Mouse (Mus musculus): Measurements from ENCODE around the gene Rin1. TPM values are rescaled to one million over a fixed set of nuclear protein-coding genes. Genes with fewer than 3 reads are reported as not detected.

Gene Rin1
- polyA plus RNA-seq, 1 experiment from 2014 or later, result 1.4 TPM

- WGBS, result 37% methylated on average over 5 of the region's 5 CpGs
- H3K36me3 ChIP-seq, result no peaks in the 10 kb centered on the region
- H3K9me3 ChIP-seq (replicated peaks), result no peaks in the 10 kb centered on the region
- peak overlapping the region; percentile 32; the same call in 1 of the 2 replicates for H3K9ac ChIP-seq
- H3K4me3 ChIP-seq, result no peak overlapping the region
- peaks cover 36% of the 10 kb centered on the region for H3K4me1 ChIP-seq
- no peak for ATAC-seq (ENCODE audit: low FRiP score)
- no peak overlapping the region for H3K27ac ChIP-seq
- H3K27me3 ChIP-seq, result peaks cover 7% of the 10 kb centered on the region; the same call in 1 of the 2 replicates
- no peak overlapping the region for H3K4me2 ChIP-seq (replicated peaks)
Observed at GRCm38 (mm10) chr19:5060365-5061330, 10.4 kb downstream of the Rin1 start.

DNA sequence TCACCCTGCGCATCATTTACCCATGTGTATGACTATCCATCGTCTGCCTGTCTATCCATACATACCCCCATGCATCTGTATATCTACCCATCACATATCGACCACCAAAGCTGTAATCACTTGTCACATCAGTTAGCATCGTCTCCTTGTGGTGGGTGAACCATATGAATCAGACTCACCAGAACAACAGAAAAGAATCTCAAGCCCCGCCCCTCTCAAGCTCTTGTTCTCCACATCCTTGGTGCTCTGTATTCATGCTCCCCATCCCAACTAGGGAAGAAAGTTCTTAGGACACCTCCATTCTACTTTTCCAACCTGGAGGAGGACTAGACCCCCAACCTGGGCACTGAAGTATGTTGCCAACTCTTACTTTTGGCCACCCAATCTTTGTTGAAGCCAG is 11.8 kb downstream of the Rin1 start:
- 95% methylated on average over 5 of the region's 5 CpGs for WGBS
- Histone ChIP-seq H3K36me3 (no peaks in the 10 kb centered on the region), H3K4me2 (replicated peaks) (no peak overlapping the region), H3K9ac (no peak overlapping the region), H3K4me1 (peaks cover 38% of the 10 kb centered on the region), H3K4me3 (no peak overlapping the region), H3K9me3 (replicated peaks) (no peaks in the 10 kb centered on the region), H3K27me3 (peaks cover 10% of the 10 kb centered on the region), H3K27ac (no peak overlapping the region)
- no peak for ATAC-seq (ENCODE audit: low FRiP score)

- H3K27ac ChIP-seq, result no peak overlapping the region
- ATAC-seq (ENCODE audit: low FRiP score), result no peak
Observed at GRCm38 (mm10) chr19:5062446-5062845, 12.2 kb downstream of the Rin1 start.

DNA sequence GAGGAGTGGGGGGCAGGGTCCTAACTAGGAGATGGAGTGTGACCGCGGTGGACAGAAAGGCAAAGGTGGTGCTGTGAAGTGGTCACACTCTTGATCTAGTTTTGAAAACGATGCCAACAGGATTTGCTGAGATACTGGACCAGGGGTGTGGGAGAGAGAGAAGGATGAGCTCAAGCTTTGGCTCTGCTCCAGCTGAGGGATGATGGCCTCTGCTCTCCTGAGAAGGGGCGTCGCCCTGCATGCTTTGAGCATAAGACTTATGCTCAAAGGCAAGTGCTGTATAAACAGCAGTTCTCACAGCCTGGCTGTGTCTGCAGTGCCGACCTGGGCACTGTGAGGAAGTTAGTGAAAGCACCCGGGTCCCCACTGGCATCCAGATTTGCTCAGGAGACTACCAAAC is 14.8 kb downstream of the Rin1 start:
- no peaks in the 10 kb centered on the region for H3K9me3 ChIP-seq (replicated peaks)
- H3K9ac ChIP-seq, result no peak overlapping the region
- 72% methylated on average over 7 of the region's 7 CpGs for WGBS
- H3K4me3 ChIP-seq, result no peak overlapping the region
- H3K4me1 ChIP-seq, result peaks cover 48% of the 10 kb centered on the region
- no peak for ATAC-seq (ENCODE audit: low FRiP score)
- H3K27me3 ChIP-seq, result peaks cover 34% of the 10 kb centered on the region
- H3K36me3 ChIP-seq, result no peaks in the 10 kb centered on the region
- no peak overlapping the region for H3K27ac ChIP-seq
- no peak overlapping the region for H3K4me2 ChIP-seq (replicated peaks)

More at GRCm38 (mm10) chr19:5062446-5062845, 12.2 kb downstream of the Rin1 start:
- Histone ChIP-seq H3K9ac (no peak overlapping the region), H3K36me3 (no peaks in the 10 kb centered on the region), H3K27me3 (peaks cover 15% of the 10 kb centered on the region), H3K4me2 (replicated peaks) (no peak overlapping the region), H3K9me3 (replicated peaks) (no peaks in the 10 kb centered on the region), H3K4me1 (peaks cover 42% of the 10 kb centered on the region), H3K4me3 (no peak overlapping the region)
- WGBS, result 74% methylated on average over 6 of the region's 6 CpGs

- Histone ChIP-seq H3K27ac (peak overlapping the region; percentile 6; the same call in 1 of the 2 replicates), H3K4me2 (replicated peaks) (peak overlapping the region; percentile 85), H3K9me3 (replicated peaks) (no peaks in the 10 kb centered on the region), H3K9ac (peak overlapping the region; percentile 47), H3K27me3 (peaks cover 37% of the 10 kb centered on the region), H3K4me1 (peaks cover 56% of the 10 kb centered on the region), H3K36me3 (no peaks in the 10 kb centered on the region), H3K4me3 (peak overlapping the region; percentile 37)
- ATAC-seq (ENCODE audit: low FRiP score), result no peak
- 15% methylated on average over 15 of the region's 15 CpGs for WGBS
Observed at GRCm38 (mm10) chr19:5067040-5067799, 16.9 kb downstream of the Rin1 start.

DNA sequence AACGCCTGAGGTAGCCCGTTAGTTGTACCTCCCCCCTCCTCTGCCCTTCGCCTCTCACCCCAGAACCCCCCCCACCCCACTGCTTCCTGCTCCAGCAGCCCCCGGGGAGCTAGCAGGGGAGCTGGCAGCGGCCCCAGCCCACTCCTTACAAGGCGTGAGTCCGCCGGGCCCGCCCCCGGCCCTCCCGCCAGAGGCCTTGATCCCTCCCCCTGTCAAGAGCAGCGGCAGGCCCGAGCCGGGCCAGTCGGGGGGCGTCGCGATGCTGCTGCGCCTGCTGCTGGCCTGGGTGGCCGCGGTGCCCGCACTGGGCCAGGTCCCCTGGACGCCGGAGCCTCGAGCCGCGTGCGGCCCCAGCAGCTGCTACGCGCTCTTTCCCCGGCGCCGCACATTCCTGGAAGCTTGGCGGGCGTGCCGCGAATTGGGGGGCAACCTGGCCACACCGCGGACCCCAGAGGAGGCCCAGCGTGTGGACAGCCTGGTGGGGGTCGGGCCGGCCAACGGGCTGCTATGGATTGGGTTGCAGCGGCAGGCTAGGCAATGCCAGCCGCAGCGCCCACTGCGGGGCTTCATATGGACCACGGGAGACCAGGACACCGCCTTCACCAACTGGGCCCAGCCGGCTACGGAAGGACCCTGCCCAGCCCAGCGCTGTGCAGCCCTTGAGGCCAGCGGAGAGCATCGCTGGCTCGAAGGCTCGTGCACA is 17.7 kb downstream of the Rin1 start, which contains the start of gene Cd248:
TSS of gene Cd248 (plus strand) at position 212 of the 703 bp plus-strand sequence.
- 1% methylated on average over 55 of the region's 56 CpGs for WGBS
- peaks cover 62% of the 10 kb centered on the region for H3K4me1 ChIP-seq
- H3K27ac ChIP-seq, result peak within 1 kb of the TSS; percentile 36; the same call in 1 of the 2 replicates
- peak within 1 kb of the TSS; percentile 47 for H3K9ac ChIP-seq
- peak within 1 kb of the TSS; percentile 37 for H3K4me3 ChIP-seq
- H3K27me3 ChIP-seq, result peaks cover 37% of the 10 kb centered on the region
- H3K36me3 ChIP-seq, result no peaks in the 10 kb centered on the region
- H3K9me3 ChIP-seq (replicated peaks), result no peaks in the 10 kb centered on the region
- ATAC-seq (ENCODE audit: low FRiP score), result 0 out of 2 replicates have a peak, but pooled peaks have one; percentile 3
- H3K4me2 ChIP-seq (replicated peaks), result peak within 1 kb of the TSS; percentile 85

- Histone ChIP-seq H3K27ac (no peak overlapping the region), H3K4me1 (peaks cover 62% of the 10 kb centered on the region), H3K9me3 (replicated peaks) (no peaks in the 10 kb centered on the region), H3K27me3 (peaks cover 38% of the 10 kb centered on the region), H3K9ac (peak overlapping the region; percentile 47), H3K4me2 (replicated peaks) (peak overlapping the region; percentile 85), H3K4me3 (peak overlapping the region; percentile 37), H3K36me3 (no peaks in the 10 kb centered on the region)
- no peak for ATAC-seq (ENCODE audit: low FRiP score)
- 35% methylated on average over 21 of the region's 21 CpGs for WGBS
Observed at GRCm38 (mm10) chr19:5068570-5069234, 18.4 kb downstream of the Rin1 start.

DNA sequence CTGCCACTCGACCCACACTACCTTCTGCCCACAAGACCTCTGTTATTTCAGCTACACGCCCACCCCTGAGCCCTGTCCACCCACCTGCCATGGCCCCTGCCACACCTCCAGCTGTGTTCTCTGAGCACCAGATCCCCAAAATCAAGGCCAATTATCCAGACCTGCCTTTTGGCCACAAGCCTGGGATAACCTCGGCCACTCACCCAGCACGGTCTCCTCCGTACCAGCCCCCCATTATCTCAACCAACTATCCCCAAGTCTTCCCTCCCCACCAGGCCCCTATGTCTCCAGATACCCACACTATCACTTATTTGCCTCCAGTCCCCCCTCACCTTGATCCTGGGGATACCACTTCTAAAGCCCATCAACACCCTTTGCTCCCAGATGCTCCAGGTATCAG is 19.2 kb downstream of the Rin1 start:
- no peak for ATAC-seq (ENCODE audit: low FRiP score)
- peaks cover 62% of the 10 kb centered on the region for H3K4me1 ChIP-seq
- peak overlapping the region; percentile 85 for H3K4me2 ChIP-seq (replicated peaks)
- no peaks in the 10 kb centered on the region for H3K9me3 ChIP-seq (replicated peaks)
- H3K4me3 ChIP-seq, result 0 out of 2 replicates have a peak overlapping the region, but pooled peaks have one; percentile 37
- no peaks in the 10 kb centered on the region for H3K36me3 ChIP-seq
- H3K9ac ChIP-seq, result 0 out of 2 replicates have a peak overlapping the region, but pooled peaks have one; percentile 32
- peaks cover 46% of the 10 kb centered on the region for H3K27me3 ChIP-seq
- H3K27ac ChIP-seq, result no peak overlapping the region
- 72% methylated on average over 5 of the region's 5 CpGs for WGBS

GRCm38 (mm10) chr19:5069978-5070377 is 19.7 kb downstream of the Rin1 start:
- no peaks in the 10 kb centered on the region for H3K9me3 ChIP-seq (replicated peaks)
- H3K9ac ChIP-seq, result peak overlapping the region; percentile 32; the same call in 1 of the 2 replicates
- 79% methylated on average over 7 of the region's 7 CpGs for WGBS
- peak overlapping the region; percentile 85 for H3K4me2 ChIP-seq (replicated peaks)
- H3K27ac ChIP-seq, result 0 out of 2 replicates have a peak overlapping the region, but pooled peaks have one; percentile 17
- no peaks in the 10 kb centered on the region for H3K36me3 ChIP-seq
- peaks cover 49% of the 10 kb centered on the region for H3K27me3 ChIP-seq
- peaks cover 61% of the 10 kb centered on the region for H3K4me1 ChIP-seq
- no peak for ATAC-seq (ENCODE audit: low FRiP score)
- peak overlapping the region; percentile 7; the same call in 1 of the 2 replicates for H3K4me3 ChIP-seq

GRCm38 (mm10) chr19:5071077-5071476 is 20.8 kb downstream of the Rin1 start:
- H3K4me1 ChIP-seq, result peaks cover 58% of the 10 kb centered on the region
- 11% methylated on average over 11 of the region's 11 CpGs for WGBS
- no peak for ATAC-seq (ENCODE audit: low FRiP score)
- H3K36me3 ChIP-seq, result no peaks in the 10 kb centered on the region
- H3K9me3 ChIP-seq (replicated peaks), result no peaks in the 10 kb centered on the region
- peak overlapping the region; percentile 57 for H3K9ac ChIP-seq
- peak overlapping the region; percentile 64 for H3K4me2 ChIP-seq (replicated peaks)
- peaks cover 49% of the 10 kb centered on the region for H3K27me3 ChIP-seq
- peak overlapping the region; percentile 87 for H3K27ac ChIP-seq
- peak overlapping the region; percentile 31 for H3K4me3 ChIP-seq
